In the genomic region with DNA sequence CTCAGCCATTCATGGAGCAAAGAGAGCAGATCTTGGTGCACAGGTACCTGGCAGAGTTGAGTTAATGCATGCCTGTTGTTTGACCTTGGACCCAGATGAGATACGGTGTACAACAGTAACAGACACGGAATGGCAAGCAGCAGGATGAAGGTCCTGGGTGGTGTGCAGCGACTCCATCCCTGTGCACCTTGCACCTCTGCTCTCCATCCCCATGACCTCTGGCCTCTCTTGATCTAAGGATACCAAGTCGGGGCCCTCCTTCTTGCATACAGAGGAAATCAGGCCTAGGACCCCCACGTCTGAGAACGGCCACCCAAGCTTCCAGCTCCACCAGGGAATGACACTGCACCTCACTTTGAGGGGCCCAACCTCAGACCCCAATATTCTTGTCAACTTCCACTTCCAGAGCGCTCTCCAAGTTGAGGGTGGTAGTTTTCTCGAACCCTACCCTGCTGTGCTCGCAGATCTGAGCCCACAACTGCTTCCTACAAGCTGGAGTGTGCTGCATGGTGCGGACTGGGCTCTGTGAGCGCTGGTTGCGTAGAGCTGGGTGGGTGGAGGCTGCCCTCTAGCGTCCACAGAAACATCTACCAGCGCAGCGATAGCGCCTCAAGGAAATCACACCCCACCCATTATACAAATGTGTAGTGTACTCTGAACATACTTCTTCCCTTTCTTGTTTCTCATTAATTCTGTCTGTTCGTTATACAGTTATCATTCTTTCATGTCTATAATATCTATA, we compare ENCODE assay signal across 8 mouse cellular contexts. TPM values are rescaled to one million over a fixed set of nuclear protein-coding genes. Genes with fewer than 3 reads are reported as not detected.
A peak's percentile ranks its signal among the peaks of the same experiment; 100 is the strongest.
DNase-seq lines count a peak whose midpoint lies in the region; ATAC-seq and TF ChIP-seq lines count a peak whose summit lies in the region.

No protein-coding gene starts in this region.

- peak; percentile 99 for TF ChIP-seq CTCF in bone marrow, adult 2 months (IDR thresholded peaks at IDR 0.05; ENCODE audit: control insufficient read depth, insufficient read depth, low read length)
- TF ChIP-seq CTCF in kidney, postnatal 0 days (IDR thresholded peaks at IDR 0.05; ENCODE audit: low read depth): peak; percentile 94
- peak; percentile 96 for TF ChIP-seq CTCF in liver, embryonic 14.5 days (IDR thresholded peaks at IDR 0.05; ENCODE audit: low read depth)
- peak; percentile 86; the same call in 1 of the 2 replicates for TF ChIP-seq CTCF in testis, adult 2 months (IDR thresholded peaks at IDR 0.05; ENCODE audit: control insufficient read depth, insufficient read depth, insufficient replicate concordance, low read depth, low read length)

- H3K4me3 ChIP-seq in bone marrow, adult 2 months (replicated peaks; ENCODE audit: control insufficient read depth, low read depth, low read length): no peak overlapping the region
- H3K4me3 ChIP-seq in heart, embryonic 13.5 days: no peak overlapping the region
- no peak overlapping the region for H3K4me3 ChIP-seq in kidney, postnatal 0 days (replicated peaks; ENCODE audit: low read depth, low read length)
- H3K4me3 ChIP-seq in liver, embryonic 14.5 days (ENCODE audit: insufficient read depth in 1 of 2, low read depth in 2 of 2, low read length in 2 of 2): no peak overlapping the region
- H3K4me3 ChIP-seq in neural tube, embryonic 13.5 days: no peak overlapping the region
- no peak overlapping the region for H3K4me3 ChIP-seq in testis, adult 2 months (ENCODE audit: control insufficient read depth, low read depth, low read length)

- H3K4me1 ChIP-seq in bone marrow, adult 2 months (ENCODE audit: control insufficient read depth, insufficient read depth, low read length): no peaks in the 10 kb centered on the region; the same call in 1 of the 2 replicates
- H3K4me1 ChIP-seq in heart, embryonic 13.5 days: 0 out of 2 replicates have a peak, but pooled peaks cover 4% of the 10 kb centered on the region
- H3K4me1 ChIP-seq in kidney, postnatal 0 days (replicated peaks; ENCODE audit: insufficient read depth, low read length): no peaks in the 10 kb centered on the region
- no peaks in the 10 kb centered on the region; a peak in 1 of 4 replicates for H3K4me1 ChIP-seq in liver, embryonic 14.5 days (replicated peaks; ENCODE audit: control insufficient read depth in 2 of 2, insufficient read depth in 2 of 2, low read length in 1 of 2)
- peaks cover 5% of the 10 kb centered on the region for H3K4me1 ChIP-seq in neural tube, embryonic 13.5 days (replicated peaks)
- H3K4me1 ChIP-seq in testis, adult 2 months (ENCODE audit: control insufficient read depth, insufficient read depth, low read length): peaks cover 4% of the 10 kb centered on the region

- TF ChIP-seq EP300 in liver, embryonic 14.5 days (IDR thresholded peaks at IDR 0.05; ENCODE audit: low read depth): no peak

- peak; percentile 93 for ATAC-seq in CD4-positive, CD25-positive, alpha-beta regulatory T cell, adult 4 months
- peak; percentile 88 for ATAC-seq in erythroid progenitor cell, adult 5-6 weeks (replicated peaks; ENCODE audit: low FRiP score, poor library complexity, severe bottlenecking)
- no peak; the same call in 1 of the 2 replicates for ATAC-seq in heart, embryonic 13.5 days (ENCODE audit: extremely low read depth, insufficient number of reproducible peaks, low FRiP score, low TSS enrichment)
- ATAC-seq in kidney, postnatal 0 days (replicated peaks; ENCODE audit: low FRiP score, low read depth): peak; percentile 65
- peak; percentile 47; the same call in 1 of the 2 replicates for ATAC-seq in liver, embryonic 14.5 days (ENCODE audit: insufficient read depth)
- peak; percentile 92 for ATAC-seq in neural tube, embryonic 13.5 days (ENCODE audit: low read depth)

- H3K36me3 ChIP-seq in heart, embryonic 13.5 days: peaks cover 24% of the 10 kb centered on the region
- H3K36me3 ChIP-seq in kidney, postnatal 0 days (ENCODE audit: insufficient read depth, low read length): peaks cover 2% of the 10 kb centered on the region; the same call in 1 of the 2 replicates
- H3K36me3 ChIP-seq in liver, embryonic 14.5 days (replicated peaks; ENCODE audit: control insufficient read depth, insufficient read depth, low read depth): no peaks in the 10 kb centered on the region
- H3K36me3 ChIP-seq in neural tube, embryonic 13.5 days: peaks cover 29% of the 10 kb centered on the region
- no peaks in the 10 kb centered on the region for H3K36me3 ChIP-seq in testis, adult 2 months (ENCODE audit: control insufficient read depth, insufficient read depth, low read length)

- 27% methylated on average over 17 of the region's 17 CpGs for WGBS in bone marrow, adult 2 months
- WGBS in heart, embryonic 13.5 days: 27% methylated on average over 17 of the region's 17 CpGs
- WGBS in kidney, postnatal 0 days: 28% methylated on average over 17 of the region's 17 CpGs
- 24% methylated on average over 17 of the region's 17 CpGs for WGBS in liver, embryonic 14.5 days (ENCODE audit: insufficient replicate concordance)
- WGBS in neural tube, embryonic 13.5 days: 33% methylated on average over 17 of the region's 17 CpGs

- no peak for TF ChIP-seq POLR2A in bone marrow, adult 2 months (IDR thresholded peaks at IDR 0.05; ENCODE audit: borderline replicate concordance, control insufficient read depth, low read depth, low read length)
- no peak for TF ChIP-seq POLR2A in testis, adult 2 months (IDR thresholded peaks at IDR 0.05; ENCODE audit: control insufficient read depth, low read depth, low read length)

- no peaks in the 10 kb centered on the region for H3K27me3 ChIP-seq in heart, embryonic 13.5 days (replicated peaks)
- H3K27me3 ChIP-seq in kidney, postnatal 0 days (ENCODE audit: insufficient read depth, low read length): no peaks in the 10 kb centered on the region
- H3K27me3 ChIP-seq in liver, embryonic 14.5 days (ENCODE audit: control insufficient read depth, insufficient read depth, low read length): no peaks in the 10 kb centered on the region
- H3K27me3 ChIP-seq in neural tube, embryonic 13.5 days: no peaks in the 10 kb centered on the region
- H3K27me3 ChIP-seq in testis, adult 2 months (ENCODE audit: control insufficient read depth, insufficient read depth, low read length): no peaks in the 10 kb centered on the region

- DNase-seq in kidney, postnatal 0 days (ENCODE audit: low spot score): peak; percentile 91
- DNase-seq in liver, embryonic 14.5 days (ENCODE audit: low read depth in 3 of 3, low spot score in 3 of 3): peak; percentile 32 to 47 (median 47)

- no peaks in the 10 kb centered on the region for H3K9me3 ChIP-seq in heart, embryonic 13.5 days
- H3K9me3 ChIP-seq in kidney, postnatal 0 days (replicated peaks; ENCODE audit: low read length): no peaks in the 10 kb centered on the region
- no peaks in the 10 kb centered on the region for H3K9me3 ChIP-seq in liver, embryonic 14.5 days (ENCODE audit: control insufficient read depth, low read length)
- H3K9me3 ChIP-seq in neural tube, embryonic 13.5 days: no peaks in the 10 kb centered on the region

- H3K27ac ChIP-seq in bone marrow, adult 2 months (ENCODE audit: control insufficient read depth, insufficient read depth, low read depth, low read length, poor library complexity): no peak overlapping the region
- no peak overlapping the region for H3K27ac ChIP-seq in heart, embryonic 13.5 days (replicated peaks)
- no peak overlapping the region for H3K27ac ChIP-seq in kidney, postnatal 0 days
- H3K27ac ChIP-seq in liver, embryonic 14.5 days: no peak overlapping the region
- no peak overlapping the region for H3K27ac ChIP-seq in neural tube, embryonic 13.5 days (replicated peaks)
- H3K27ac ChIP-seq in testis, adult 2 months (ENCODE audit: control insufficient read depth, insufficient read depth, low read depth, low read length): no peak overlapping the region

- H3K4me2 ChIP-seq in heart, embryonic 13.5 days: peak overlapping the region; percentile 19
- no peak overlapping the region for H3K4me2 ChIP-seq in kidney, postnatal 0 days (ENCODE audit: low read length)
- H3K4me2 ChIP-seq in liver, embryonic 14.5 days (ENCODE audit: low read depth): no peak overlapping the region
- no peak overlapping the region for H3K4me2 ChIP-seq in neural tube, embryonic 13.5 days

- H3K9ac ChIP-seq in heart, embryonic 13.5 days: peak overlapping the region; percentile 55
- no peak overlapping the region for H3K9ac ChIP-seq in kidney, postnatal 0 days (ENCODE audit: low read depth, low read length)
- H3K9ac ChIP-seq in liver, embryonic 14.5 days (replicated peaks): no peak overlapping the region
- H3K9ac ChIP-seq in neural tube, embryonic 13.5 days: 0 out of 2 replicates have a peak overlapping the region, but pooled peaks have one; percentile 12

RNA-seq across cellular contexts. Expression of a gene that starts 13.0 kb away (rescaled TPM):
- polyA plus RNA-seq in CD4-positive, CD25-positive, alpha-beta regulatory T cell, adult 4 months (2017; shearing (Covaris generic)): 1 to 10 TPM; 4.0 to 5.3 TPM
- polyA plus RNA-seq in bone marrow, adult 2 months (2011; ENCODE audit: insufficient read depth, insufficient read length, low replicate concordance, missing spikeins): 1.1 and 1.7 TPM in 2 replicates
- total RNA-seq in erythroid progenitor cell, adult 5-6 weeks (2015; ENCODE audit: low replicate concordance): 1.8 TPM in 1 of 2 replicates, not detected in the other
- total RNA-seq in erythroid progenitor cell, adult 5-6 weeks (2017; ENCODE audit: low replicate concordance): 0.30 and 0.90 TPM in 2 replicates
- 8.3 and 9.5 TPM in 2 replicates for polyA plus RNA-seq in heart, embryonic 13.5 days (2015; fragmentation: Nextera tagmentation; extraction: Ambion mirVana)
- polyA plus RNA-seq in kidney, postnatal 0 days (2015; fragmentation: Nextera tagmentation; extraction: Ambion mirVana): 7.1 and 7.7 TPM in 2 replicates
- 0.38 and 0.64 TPM in 2 replicates for polyA plus RNA-seq in liver, embryonic 14.5 days (2012; rRNA removed)
- 0.85 and 1.1 TPM in 2 replicates for polyA plus RNA-seq in liver, embryonic 14.5 days (2014; fragmentation: Nextera tagmentation; extraction: Ambion mirVana)
- 14.7 and 15.6 TPM in 2 replicates for polyA plus RNA-seq in neural tube, embryonic 13.5 days (2015; fragmentation: Nextera tagmentation; extraction: Ambion mirVana)
- 1.2 TPM in 2 replicates for polyA plus RNA-seq in testis, adult 2 months (2012; rRNA removed)

RNA-seq across cellular contexts. Expression of a gene that starts 35.4 kb away (rescaled TPM):
- polyA plus RNA-seq in CD4-positive, CD25-positive, alpha-beta regulatory T cell, adult 4 months (2017; shearing (Covaris generic)): under 1 TPM in 1 of 2 experiments, not detected in 1; 0.81 TPM
- 1.9 TPM in 1 of 2 replicates, not detected in the other for polyA plus RNA-seq in bone marrow, adult 2 months (2011; ENCODE audit: insufficient read depth, insufficient read length, low replicate concordance, missing spikeins)
- total RNA-seq in erythroid progenitor cell, adult 5-6 weeks (2015; ENCODE audit: low replicate concordance): not detected in 2 replicates
- total RNA-seq in erythroid progenitor cell, adult 5-6 weeks (2017; ENCODE audit: low replicate concordance): not detected in 2 replicates
- 0.13 TPM in 1 of 2 replicates, not detected in the other for polyA plus RNA-seq in heart, embryonic 13.5 days (2015; fragmentation: Nextera tagmentation; extraction: Ambion mirVana)
- polyA plus RNA-seq in kidney, postnatal 0 days (2015; fragmentation: Nextera tagmentation; extraction: Ambion mirVana): 0.55 and 0.84 TPM in 2 replicates
- polyA plus RNA-seq in liver, embryonic 14.5 days (2012; rRNA removed): 0.10 and 0.12 TPM in 2 replicates
- polyA plus RNA-seq in liver, embryonic 14.5 days (2014; fragmentation: Nextera tagmentation; extraction: Ambion mirVana): 0.51 and 0.64 TPM in 2 replicates
- not detected in 2 replicates for polyA plus RNA-seq in neural tube, embryonic 13.5 days (2015; fragmentation: Nextera tagmentation; extraction: Ambion mirVana)
- 0.13 and 0.16 TPM in 2 replicates for polyA plus RNA-seq in testis, adult 2 months (2012; rRNA removed)

Comparison
In these comparisons a context has a peak if more than half of its experiments do, and no peak if none do; other contexts are left out.
1. H3K9ac ChIP-seq: peak in heart, embryonic 13.5 days (single experiment) and neural tube, embryonic 13.5 days (single experiment); none in kidney, postnatal 0 days (single experiment) and liver, embryonic 14.5 days (single experiment).
2. Peak in every context shown above with its lines, with median percentiles within 50 percentile points of each other: CTCF ChIP-seq.